Comparison of ENCODE assay signal across 18 mouse cellular contexts in genomic region chr12:119182215-119182924, GRCm38 (mm10).
"Had no signal": no experiment of that assay in that cellular context is flagged by ENCODE, and none has a peak within 500 bp of the region (broad histone marks: within the 10 kb centered on the region; RNA-seq: fewer than 3 reads in every experiment).

No protein-coding gene starts in this region.

- DNase-seq: kidney, adult 11 months; kidney, postnatal 14 days; kidney, postnatal 4 days; left cerebral cortex, postnatal 4 days; liver, embryonic 13.5 days; lung, adult 2 months; retina, postnatal 1 day; right cerebral cortex, postnatal 25 days; thymus, adult 18-20 months; thymus, postnatal 36 days had no signal

- H3K27ac ChIP-seq: intestine, embryonic 15.5 days; limb, embryonic 15.5 days; liver, embryonic 13.5 days; midbrain, embryonic 10.5 days; midbrain, embryonic 13.5 days; neural tube, embryonic 13.5 days had no signal

- H3K4me1 ChIP-seq: intestine, embryonic 15.5 days; liver, embryonic 13.5 days; megakaryocyte, embryonic 14.5 days; midbrain, embryonic 10.5 days; midbrain, embryonic 13.5 days; neural tube, embryonic 13.5 days had no signal

- H3K9me3 ChIP-seq: intestine, embryonic 15.5 days; limb, embryonic 15.5 days; liver, embryonic 13.5 days; megakaryocyte, embryonic 14.5 days; midbrain, embryonic 10.5 days; midbrain, embryonic 13.5 days; neural tube, embryonic 13.5 days had no signal

- H3K27me3 ChIP-seq: intestine, embryonic 15.5 days; limb, embryonic 15.5 days; liver, embryonic 13.5 days; megakaryocyte, embryonic 14.5 days; midbrain, embryonic 13.5 days; neural tube, embryonic 13.5 days had no signal

- H3K9ac ChIP-seq: intestine, embryonic 15.5 days; limb, embryonic 15.5 days; liver, embryonic 13.5 days; midbrain, embryonic 13.5 days; neural tube, embryonic 13.5 days had no signal

- H3K4me2 ChIP-seq: intestine, embryonic 15.5 days; limb, embryonic 15.5 days; liver, embryonic 13.5 days; midbrain, embryonic 13.5 days; neural tube, embryonic 13.5 days had no signal

- H3K4me3 ChIP-seq: intestine, embryonic 15.5 days; limb, embryonic 15.5 days; liver, embryonic 13.5 days; megakaryocyte, embryonic 14.5 days; midbrain, embryonic 10.5 days; midbrain, embryonic 13.5 days; myocyte; neural tube, embryonic 13.5 days had no signal

- ATAC-seq: intestine, embryonic 15.5 days; midbrain, embryonic 13.5 days; midbrain, embryonic 16.5 days had no signal

- H3K36me3 ChIP-seq: intestine, embryonic 15.5 days; limb, embryonic 15.5 days; liver, embryonic 13.5 days; neural tube, embryonic 13.5 days had no signal
